Mouse (Mus musculus) thymus, adult 2 months (tissue): Measurements from ENCODE around the gene Pik3c2b.

ENCODE experiments used
- CTCF ChIP-seq: fragments of 200-500 bp; IDR thresholded peaks from 2 replicates; pipeline ENCODE4 v1.5.1; 2012; ENCODE audit warnings: mild to moderate bottlenecking, control low read depth, low read length, moderate library complexity, borderline replicate concordance; ENCODE audit not compliant: control insufficient read depth, poor library complexity, insufficient read depth; ENCODE audit errors: extremely low read depth
- POLR2A ChIP-seq: fragments of 200-500 bp; IDR thresholded peaks from 2 replicates; pipeline ENCODE4 v1.6.1; 2012; ENCODE audit warnings: mild to moderate bottlenecking, low read length, control low read depth, moderate library complexity; ENCODE audit not compliant: control insufficient read depth, poor library complexity, insufficient read depth; ENCODE audit errors: extremely low read depth

DNA sequence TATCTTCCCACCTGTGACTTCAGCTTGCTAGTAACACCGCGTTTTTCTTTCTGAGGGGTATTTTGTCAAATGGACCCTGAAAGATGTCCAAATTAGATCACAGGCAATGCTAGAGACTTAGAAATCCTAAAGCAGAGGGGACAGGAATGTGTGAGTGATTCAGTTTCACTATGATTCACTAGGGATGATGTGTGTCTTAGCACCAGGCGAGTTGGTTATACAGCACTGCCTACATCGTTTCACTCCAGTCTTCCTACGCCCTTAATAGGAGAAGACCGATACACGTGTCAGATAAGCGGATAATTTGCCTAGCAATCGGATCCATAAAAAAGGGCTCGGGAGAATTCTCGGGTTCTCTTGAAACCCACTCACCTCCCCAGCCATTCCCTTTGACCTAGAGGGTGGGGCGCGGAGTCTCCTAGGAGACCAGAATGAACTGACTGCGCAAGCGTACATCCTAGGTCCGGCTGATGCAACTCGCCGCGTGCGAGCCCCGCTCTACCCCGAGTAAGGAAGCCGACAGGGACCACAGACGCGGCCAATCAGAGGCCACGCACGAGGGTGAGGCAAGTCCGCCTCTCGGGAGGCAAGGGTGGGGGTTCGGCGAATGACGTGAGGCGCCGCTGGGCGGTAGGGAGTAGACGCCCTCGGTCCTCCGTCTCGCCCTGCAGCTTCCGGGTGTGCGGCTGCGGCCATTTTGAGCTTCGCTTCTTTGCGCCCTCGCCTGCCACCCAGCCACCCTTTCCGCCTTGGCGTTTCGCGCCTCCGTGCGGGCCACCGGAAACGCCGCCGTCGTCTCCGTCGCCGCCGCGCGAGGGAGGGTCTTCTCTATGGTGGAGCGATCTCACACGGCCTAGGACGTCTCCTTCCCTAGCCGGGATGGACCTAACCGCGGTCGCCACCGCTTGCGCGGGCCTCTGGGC, 85.4 kb downstream of the Pik3c2b start, which contains the start of gene Ppp1r15b:
- peak; percentile 47; the same call in 1 of the 2 replicates for TF ChIP-seq CTCF
- peak; percentile 76 for TF ChIP-seq POLR2A
